Mouse (Mus musculus) E14TG2a.4 (cell line): ENCODE measurements at regions not wholly inside any gene's neighbourhood (a gene's known extent, or its start where the extent isn't known, plus 50 kb on each side); places are given as distances from the start of the nearest gene placed in this dataset.

Experiments used
- CTCF ChIP-seq: conservative IDR thresholded peaks from 2 replicates; pipeline ENCODE4 v1.5.1; 2014; ENCODE audit warnings: low read length
- POU5F1 ChIP-seq: IDR thresholded peaks from 2 replicates; pipeline ENCODE4 v1.6.1; 2014; ENCODE audit warnings: low read length, borderline replicate concordance

DNA sequence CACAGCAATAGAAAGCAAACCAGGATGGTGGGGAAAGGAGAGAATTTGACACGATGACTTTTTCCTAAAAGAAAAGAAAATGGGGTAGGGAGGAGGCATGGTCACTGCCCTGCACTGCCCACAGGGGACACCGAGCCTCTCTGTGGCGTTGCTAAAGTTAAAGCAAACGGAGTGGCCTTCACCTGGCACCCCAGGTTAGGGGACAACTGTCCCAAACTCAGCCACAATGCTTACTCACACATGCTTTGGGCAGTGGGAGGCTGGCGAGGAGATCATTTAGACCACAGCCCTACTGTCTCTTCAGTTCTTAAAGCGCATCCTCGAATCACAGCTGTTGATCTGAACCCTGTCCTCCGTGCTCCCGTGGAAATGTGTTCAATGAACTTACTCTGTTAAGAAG, 55.3 kb upstream of the Jdp2 start:
- TF ChIP-seq CTCF (no peak), POU5F1 (no peak)
